Mouse (Mus musculus): ENCODE data around the gene Hspbap1. TPM values are rescaled to one million over a fixed set of nuclear protein-coding genes. Genes with fewer than 3 reads are reported as not detected.

Gene Hspbap1
- polyA plus RNA-seq, 1 experiment from 2014 or later: 15.8 TPM

GRCm38 (mm10) chr16:35867726-35868125 lies 97.6 kb downstream of the Hspbap1 start:
- no peak overlapping the region for H3K9ac ChIP-seq (replicated peaks; ENCODE audit: low read depth, low read length)
- H3K4me2 ChIP-seq (replicated peaks; ENCODE audit: low read depth, low read length): no peak overlapping the region
- no peaks in the 10 kb centered on the region for H3K36me3 ChIP-seq (ENCODE audit: control insufficient read depth, insufficient read depth, low read length)
- ATAC-seq (ENCODE audit: insufficient number of reproducible peaks, insufficient read depth, low FRiP score, low read depth): no peak
- 0 out of 2 replicates have a peak, but pooled peaks cover 5% of the 10 kb centered on the region for H3K4me1 ChIP-seq (ENCODE audit: control insufficient read depth, insufficient read depth, low read length)
- no peak overlapping the region for H3K27ac ChIP-seq (ENCODE audit: low read length)
- H3K9me3 ChIP-seq (ENCODE audit: control insufficient read depth, low read depth, low read length): no peaks in the 10 kb centered on the region
- WGBS: 74% methylated on average over 11 of the region's 11 CpGs
- no peaks in the 10 kb centered on the region for H3K27me3 ChIP-seq (ENCODE audit: control insufficient read depth, insufficient read depth, low read length)
- H3K4me3 ChIP-seq (ENCODE audit: low read depth, low read length): no peak overlapping the region

- WGBS: 35% methylated on average over 3 of the region's 3 CpGs
- no peak overlapping the region for H3K4me2 ChIP-seq (replicated peaks; ENCODE audit: low read depth, low read length)
- no peaks in the 10 kb centered on the region for H3K9me3 ChIP-seq (ENCODE audit: control insufficient read depth, low read depth, low read length)
- no peak overlapping the region for H3K27ac ChIP-seq (ENCODE audit: low read length)
- 0 out of 2 replicates have a peak, but pooled peaks cover 5% of the 10 kb centered on the region for H3K4me1 ChIP-seq (ENCODE audit: control insufficient read depth, insufficient read depth, low read length)
- no peak for ATAC-seq (ENCODE audit: insufficient number of reproducible peaks, insufficient read depth, low FRiP score, low read depth)
- H3K27me3 ChIP-seq (ENCODE audit: control insufficient read depth, insufficient read depth, low read length): no peaks in the 10 kb centered on the region
- no peak overlapping the region for H3K9ac ChIP-seq (replicated peaks; ENCODE audit: low read depth, low read length)
- H3K36me3 ChIP-seq (ENCODE audit: control insufficient read depth, insufficient read depth, low read length): no peaks in the 10 kb centered on the region
- H3K4me3 ChIP-seq (ENCODE audit: low read depth, low read length): no peak overlapping the region
Observed at GRCm38 (mm10) chr16:35869126-35869525, 99.0 kb downstream of the Hspbap1 start.

GRCm38 (mm10) chr16:35869656-35870055 lies 99.5 kb downstream of the Hspbap1 start:
- H3K9me3 ChIP-seq (ENCODE audit: control insufficient read depth, low read depth, low read length): no peaks in the 10 kb centered on the region
- 71% methylated on average over 6 of the region's 6 CpGs for WGBS
- no peaks in the 10 kb centered on the region for H3K27me3 ChIP-seq (ENCODE audit: control insufficient read depth, insufficient read depth, low read length)
- no peak overlapping the region for H3K27ac ChIP-seq (ENCODE audit: low read length)
- H3K4me1 ChIP-seq (ENCODE audit: control insufficient read depth, insufficient read depth, low read length): 0 out of 2 replicates have a peak, but pooled peaks cover 5% of the 10 kb centered on the region
- H3K4me2 ChIP-seq (replicated peaks; ENCODE audit: low read depth, low read length): no peak overlapping the region
- H3K9ac ChIP-seq (replicated peaks; ENCODE audit: low read depth, low read length): no peak overlapping the region
- H3K4me3 ChIP-seq (ENCODE audit: low read depth, low read length): no peak overlapping the region
- ATAC-seq (ENCODE audit: insufficient number of reproducible peaks, insufficient read depth, low FRiP score, low read depth): no peak
- H3K36me3 ChIP-seq (ENCODE audit: control insufficient read depth, insufficient read depth, low read length): no peaks in the 10 kb centered on the region

- no peak for ATAC-seq (ENCODE audit: insufficient number of reproducible peaks, insufficient read depth, low FRiP score, low read depth)
- no peak overlapping the region for H3K27ac ChIP-seq (ENCODE audit: low read length)
- H3K4me3 ChIP-seq (ENCODE audit: low read depth, low read length): peak overlapping the region; percentile 70
Observed at GRCm38 (mm10) chr16:35870581-35871047, 100.4 kb downstream of the Hspbap1 start.

GRCm38 (mm10) chr16:35871048-35871851 lies 101.1 kb downstream of the Hspbap1 start, which contains the start of gene Parp14:
Parp14 (minus strand) TSS chr16:35871544.
- no peaks in the 10 kb centered on the region for H3K9me3 ChIP-seq (ENCODE audit: control insufficient read depth, low read depth, low read length)
- H3K36me3 ChIP-seq (ENCODE audit: control insufficient read depth, insufficient read depth, low read length): no peaks in the 10 kb centered on the region
- H3K4me3 ChIP-seq (ENCODE audit: low read depth, low read length): peak within 1 kb of the TSS; percentile 70
- H3K4me2 ChIP-seq (replicated peaks; ENCODE audit: low read depth, low read length): peak within 1 kb of the TSS; percentile 84
- 0 out of 2 replicates have a peak, but pooled peaks cover 5% of the 10 kb centered on the region for H3K4me1 ChIP-seq (ENCODE audit: control insufficient read depth, insufficient read depth, low read length)
- H3K9ac ChIP-seq (replicated peaks; ENCODE audit: low read depth, low read length): peak within 1 kb of the TSS; percentile 54
- 1% methylated on average over 38 of the region's 38 CpGs for WGBS
- peak; percentile 66; the same call in 1 of the 2 replicates for ATAC-seq (ENCODE audit: insufficient number of reproducible peaks, insufficient read depth, low FRiP score, low read depth)
- H3K27ac ChIP-seq (ENCODE audit: low read length): no peak within 1 kb of the TSS
- H3K27me3 ChIP-seq (ENCODE audit: control insufficient read depth, insufficient read depth, low read length): no peaks in the 10 kb centered on the region

More at GRCm38 (mm10) chr16:35870581-35871047, 100.4 kb downstream of the Hspbap1 start:
- Histone ChIP-seq H3K9me3 (ENCODE audit: control insufficient read depth, low read depth, low read length) (no peaks in the 10 kb centered on the region), H3K27me3 (ENCODE audit: control insufficient read depth, insufficient read depth, low read length) (no peaks in the 10 kb centered on the region), H3K4me2 (replicated peaks; ENCODE audit: low read depth, low read length) (peak overlapping the region; percentile 84), H3K9ac (replicated peaks; ENCODE audit: low read depth, low read length) (peak overlapping the region; percentile 54), H3K4me1 (ENCODE audit: control insufficient read depth, insufficient read depth, low read length) (0 out of 2 replicates have a peak, but pooled peaks cover 5% of the 10 kb centered on the region), H3K36me3 (ENCODE audit: control insufficient read depth, insufficient read depth, low read length) (no peaks in the 10 kb centered on the region)
- WGBS: 3% methylated on average over 12 of the region's 12 CpGs

- Histone ChIP-seq H3K27ac (ENCODE audit: low read length) (no peak overlapping the region), H3K4me3 (ENCODE audit: low read depth, low read length) (peak overlapping the region; percentile 70), H3K9me3 (ENCODE audit: control insufficient read depth, low read depth, low read length) (no peaks in the 10 kb centered on the region), H3K36me3 (ENCODE audit: control insufficient read depth, insufficient read depth, low read length) (no peaks in the 10 kb centered on the region), H3K9ac (replicated peaks; ENCODE audit: low read depth, low read length) (no peak overlapping the region), H3K4me2 (replicated peaks; ENCODE audit: low read depth, low read length) (peak overlapping the region; percentile 84), H3K4me1 (ENCODE audit: control insufficient read depth, insufficient read depth, low read length) (0 out of 2 replicates have a peak, but pooled peaks cover 5% of the 10 kb centered on the region), H3K27me3 (ENCODE audit: control insufficient read depth, insufficient read depth, low read length) (no peaks in the 10 kb centered on the region)
- 23% methylated on average over 12 of the region's 12 CpGs for WGBS
- no peak for ATAC-seq (ENCODE audit: insufficient number of reproducible peaks, insufficient read depth, low FRiP score, low read depth)
Observed at GRCm38 (mm10) chr16:35871898-35872297, 101.7 kb downstream of the Hspbap1 start.

- H3K4me2 ChIP-seq (replicated peaks; ENCODE audit: low read depth, low read length): no peak overlapping the region; the same call in 1 of the 2 replicates
- 27% methylated on average over 14 of the region's 14 CpGs for WGBS
- no peak overlapping the region for H3K27ac ChIP-seq (ENCODE audit: low read length)
- H3K36me3 ChIP-seq (ENCODE audit: control insufficient read depth, insufficient read depth, low read length): no peaks in the 10 kb centered on the region
- no peak overlapping the region; the same call in 1 of the 2 replicates for H3K4me3 ChIP-seq (ENCODE audit: low read depth, low read length)
- no peak for ATAC-seq (ENCODE audit: insufficient number of reproducible peaks, insufficient read depth, low FRiP score, low read depth)
- 0 out of 2 replicates have a peak, but pooled peaks cover 5% of the 10 kb centered on the region for H3K4me1 ChIP-seq (ENCODE audit: control insufficient read depth, insufficient read depth, low read length)
- H3K27me3 ChIP-seq (ENCODE audit: control insufficient read depth, insufficient read depth, low read length): no peaks in the 10 kb centered on the region
- no peak overlapping the region for H3K9ac ChIP-seq (replicated peaks; ENCODE audit: low read depth, low read length)
- no peaks in the 10 kb centered on the region for H3K9me3 ChIP-seq (ENCODE audit: control insufficient read depth, low read depth, low read length)
Observed at GRCm38 (mm10) chr16:35872410-35873006, 102.3 kb downstream of the Hspbap1 start.

GRCm38 (mm10) chr16:35874416-35874815 lies 104.2 kb downstream of the Hspbap1 start:
- Histone ChIP-seq H3K4me1 (ENCODE audit: control insufficient read depth, insufficient read depth, low read length) (0 out of 2 replicates have a peak, but pooled peaks cover 5% of the 10 kb centered on the region), H3K9me3 (ENCODE audit: control insufficient read depth, low read depth, low read length) (no peaks in the 10 kb centered on the region), H3K36me3 (ENCODE audit: control insufficient read depth, insufficient read depth, low read length) (no peaks in the 10 kb centered on the region), H3K27me3 (ENCODE audit: control insufficient read depth, insufficient read depth, low read length) (no peaks in the 10 kb centered on the region), H3K4me3 (ENCODE audit: low read depth, low read length) (no peak overlapping the region), H3K9ac (replicated peaks; ENCODE audit: low read depth, low read length) (no peak overlapping the region), H3K4me2 (replicated peaks; ENCODE audit: low read depth, low read length) (no peak overlapping the region), H3K27ac (ENCODE audit: low read length) (no peak overlapping the region)
- 34% methylated on average over 3 of the region's 3 CpGs for WGBS
- no peak for ATAC-seq (ENCODE audit: insufficient number of reproducible peaks, insufficient read depth, low FRiP score, low read depth)

Data from stomach, embryonic 14.5 days (tissue).